Mouse (Mus musculus) lung, adult 18-20 months (tissue): ENCODE results near the gene Gm4070.
A peak's percentile ranks its signal among the peaks of the same experiment; 100 is the strongest.
"Not testable (repeated sequence)": the region's sequence is repeated elsewhere in the genome, so short reads cannot be mapped to it uniquely, and the experiment has no call there.

ENCODE experiments used
- DNase-seq, 2 experiments: peaks; one replicate each; pipeline ENCODE4 v3.0.0; 2022; ENCODE audit warnings: mixed read lengths in 2 of 2

The Gm4070 gene

GRCm38 (mm10) chr7:105953812-105954211, at the start of gene Gm4070:
Gm4070 (minus strand) TSS chr7:105953967.
- peak; percentile 2 to 6 for DNase-seq

- not testable (repeated sequence) for DNase-seq
Measured at GRCm38 (mm10) chr7:105954540-105954939, 773 bp upstream of the Gm4070 start.

- DNase-seq = not testable (repeated sequence)
Measured at GRCm38 (mm10) chr7:105952408-105952807, 1.4 kb downstream of the Gm4070 start.

GRCm38 (mm10) chr7:105945238-105945637, 8.5 kb downstream of the Gm4070 start:
- not testable (repeated sequence) for DNase-seq

- DNase-seq = not testable (repeated sequence)
Measured at GRCm38 (mm10) chr7:105932132-105932531, 21.6 kb downstream of the Gm4070 start.

GRCm38 (mm10) chr7:105883588-105884336, 70.0 kb downstream of the Gm4070 start:
- not testable (repeated sequence) for DNase-seq

GRCm38 (mm10) chr7:105879717-105880484, 73.9 kb downstream of the Gm4070 start:
- not testable (repeated sequence) for DNase-seq

GRCm38 (mm10) chr7:105855718-105856560, 97.8 kb downstream of the Gm4070 start:
- DNase-seq = not testable (repeated sequence)
